Mouse (Mus musculus) liver, postnatal 0 days (tissue): ENCODE measurements at regions not wholly inside any gene's neighbourhood (a gene's known extent, or its start where the extent isn't known, plus 50 kb on each side); places are given as distances from the start of the nearest gene placed in this dataset.

Source experiments
- CTCF ChIP-seq: sonication (generic); IDR thresholded peaks from 2 replicates; pipeline ENCODE4 v1.5.1; 2016; ENCODE audit warnings: antibody characterized with exemption, low read depth
- EP300 ChIP-seq: IDR thresholded peaks from 2 replicates; pipeline ENCODE4 v1.6.1; 2016; ENCODE audit warnings: antibody characterized with exemption, low read depth, mild to moderate bottlenecking

DNA sequence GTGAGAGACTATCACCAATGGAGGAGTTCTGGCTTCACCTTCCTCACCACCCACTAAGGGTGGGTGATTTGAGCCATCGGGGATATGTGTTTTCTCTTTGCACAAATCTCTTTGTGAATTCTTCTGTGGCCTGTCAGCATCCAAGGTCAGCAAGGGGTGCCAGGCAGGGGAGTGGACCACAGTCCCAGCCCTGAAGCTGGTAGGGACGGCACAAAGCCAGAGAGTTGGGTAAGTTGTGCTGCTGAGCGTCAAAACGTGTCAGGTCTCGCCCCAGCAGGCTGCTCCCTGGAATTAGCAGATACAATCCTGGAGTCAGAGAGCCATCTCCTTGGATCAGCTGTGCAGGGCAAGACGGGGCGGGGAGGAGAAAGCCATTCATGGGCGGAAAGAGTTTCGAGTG, 101.2 kb upstream of the Zmiz1 start:
- no peak for TF ChIP-seq EP300
- TF ChIP-seq CTCF: no peak
